Mouse (Mus musculus): ENCODE measurements around the gene Ebpl. TPM values are rescaled to one million over a fixed set of nuclear protein-coding genes. Genes with fewer than 3 reads are reported as not detected.
A peak's percentile ranks its signal among the peaks of the same experiment; 100 is the strongest.
"Not testable (repeated sequence)": the region's sequence is repeated elsewhere in the genome, so short reads cannot be mapped to it uniquely, and the experiment has no call there.

The Ebpl gene
- total RNA-seq, 2 experiments from 2014 or later: 5.1 to 6.1 TPM

DNA sequence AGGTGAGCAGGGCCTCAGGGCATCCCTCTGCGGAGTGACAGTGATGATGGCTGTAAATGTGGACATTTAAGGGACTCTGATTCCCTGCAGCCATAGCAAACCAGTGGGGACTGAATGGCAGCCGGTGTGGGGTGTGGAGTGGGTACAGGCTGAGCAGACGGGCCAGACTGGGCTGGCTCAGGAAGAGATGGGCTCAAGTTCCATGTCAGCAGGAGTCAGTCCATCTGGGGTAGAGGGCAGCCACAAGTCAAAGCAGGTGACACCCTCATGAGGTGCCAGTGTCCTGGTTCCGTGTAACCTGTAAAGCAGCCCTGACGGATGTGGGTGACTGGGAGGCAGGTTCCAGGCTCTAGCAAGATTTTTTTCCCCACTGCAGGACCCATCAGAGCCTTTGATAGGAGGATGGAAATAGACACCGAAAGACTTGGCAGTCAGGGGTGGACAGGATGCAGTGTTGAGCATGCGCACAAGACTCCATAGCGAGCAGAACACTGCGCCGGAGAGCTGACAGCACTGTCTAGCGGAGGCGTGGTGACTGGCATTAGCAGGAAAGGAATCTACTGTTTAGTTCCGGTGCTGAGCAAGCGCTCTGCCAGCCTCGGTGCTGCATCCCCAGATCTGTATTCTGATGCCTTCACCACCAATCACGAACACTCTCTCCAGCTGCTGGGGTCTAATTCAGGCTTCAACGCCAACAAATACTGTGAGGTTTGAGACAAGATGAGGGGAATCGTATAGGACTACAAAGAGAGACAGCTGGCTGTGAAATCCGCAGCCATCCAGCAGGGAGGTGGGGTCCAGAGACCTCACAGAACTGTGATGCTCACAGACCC lies 32.4 kb downstream of the Ebpl start:
- peak; percentile 64 to 69 for DNase-seq (ENCODE audit: extremely low spot score in 1 of 2, low spot score in 1 of 2)

DNA sequence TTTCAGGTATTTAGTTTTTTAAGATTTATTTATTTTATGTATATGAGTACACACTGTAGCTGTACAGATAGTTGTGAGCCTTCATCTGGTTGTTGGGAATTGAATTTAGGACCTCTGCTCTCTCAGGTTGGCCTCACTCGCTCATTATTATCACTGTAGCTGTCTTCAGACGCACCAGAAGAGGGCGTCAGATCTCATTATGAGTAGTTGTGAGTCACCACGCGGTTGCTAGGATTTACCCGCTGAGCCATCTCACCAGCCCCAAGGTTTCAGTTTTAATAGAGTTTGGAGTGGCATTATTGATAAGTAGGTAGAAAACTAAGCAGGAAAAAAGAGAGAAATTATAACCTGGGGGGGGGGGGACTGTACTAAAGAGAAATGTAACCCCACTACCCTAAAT lies 33.2 kb downstream of the Ebpl start:
- DNase-seq (ENCODE audit: extremely low spot score in 1 of 2, low spot score in 1 of 2): not testable (repeated sequence)

DNA sequence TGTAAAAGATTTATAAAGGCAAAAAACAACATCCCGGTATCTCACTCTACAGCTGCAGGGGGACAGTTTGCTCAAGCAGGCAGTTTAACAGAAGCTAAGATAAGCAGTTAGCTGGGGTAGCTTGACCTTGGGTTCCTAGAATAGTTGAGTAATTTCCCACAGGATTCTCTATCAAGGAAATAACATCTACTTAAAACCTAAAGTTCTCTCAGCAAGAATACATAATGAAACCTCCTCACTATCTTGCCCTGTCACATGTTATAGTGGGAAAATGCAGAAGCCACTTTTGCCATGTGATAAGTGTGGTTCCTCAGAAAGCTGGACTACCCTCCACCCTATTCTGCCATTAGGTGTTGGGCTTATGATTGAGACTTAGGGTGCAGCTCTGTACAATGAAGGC lies 37.5 kb downstream of the Ebpl start:
- DNase-seq (ENCODE audit: extremely low spot score in 1 of 2, low spot score in 1 of 2): no peak

DNA sequence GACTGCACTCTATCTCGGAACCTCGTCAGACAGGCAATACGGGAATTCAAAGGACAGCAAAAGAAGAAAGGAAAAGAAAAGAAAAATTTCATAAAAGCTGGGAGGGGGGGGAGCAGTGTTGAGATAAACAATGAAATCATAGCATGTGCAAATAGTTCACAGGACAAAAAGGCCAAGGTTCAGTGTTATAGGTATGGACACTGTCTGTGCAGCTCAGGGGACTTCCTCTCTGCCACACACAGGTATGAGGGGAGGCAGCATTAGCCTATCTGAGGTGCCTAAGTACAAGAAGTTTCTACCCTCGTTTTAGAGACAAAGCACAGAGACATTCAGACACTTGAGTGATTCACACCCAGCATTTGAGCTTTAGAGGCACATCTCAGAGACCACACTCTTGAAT lies 39.0 kb downstream of the Ebpl start:
- no peak for DNase-seq (ENCODE audit: extremely low spot score in 1 of 2, low spot score in 1 of 2)

DNA sequence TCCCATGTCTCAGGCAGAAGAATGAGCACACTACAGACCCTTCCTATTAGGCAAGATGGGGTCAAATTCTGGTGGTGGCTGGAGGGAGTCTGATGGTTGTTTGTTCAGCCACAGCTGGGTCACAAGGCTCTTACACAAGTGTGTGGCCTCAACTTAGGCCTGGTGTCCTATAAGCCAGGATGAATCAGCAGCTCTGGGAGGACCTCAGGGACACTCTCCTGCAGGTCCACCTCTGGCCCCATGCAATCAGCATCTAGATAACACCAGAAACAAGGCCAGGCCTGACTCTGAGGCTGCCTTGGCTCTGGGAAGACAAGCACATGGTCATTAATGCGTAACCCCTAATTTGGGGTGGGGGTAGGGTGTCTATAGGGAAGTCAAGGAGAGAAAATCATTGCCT lies 39.5 kb downstream of the Ebpl start:
- DNase-seq (ENCODE audit: extremely low spot score in 1 of 2, low spot score in 1 of 2): no peak

DNA sequence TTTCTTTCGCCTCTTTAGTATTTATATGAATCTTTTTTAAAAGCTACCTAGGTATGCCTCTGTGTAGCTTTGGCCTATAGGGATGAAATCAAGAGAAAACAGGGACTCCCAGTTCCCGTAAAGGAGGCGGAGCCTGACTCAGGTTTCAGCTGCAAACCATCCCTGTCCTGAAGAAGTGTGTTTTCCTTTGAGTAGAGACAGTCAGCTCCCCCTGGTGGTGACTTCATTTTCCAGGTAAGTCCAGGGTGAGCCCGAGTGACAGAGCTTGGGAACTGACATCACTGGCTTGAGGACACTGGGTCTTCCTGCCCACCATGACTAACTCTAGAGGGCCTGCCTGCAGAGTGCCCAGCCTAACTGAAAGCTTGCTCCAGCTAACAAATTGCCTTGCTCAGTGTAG lies 43.4 kb downstream of the Ebpl start:
- DNase-seq (ENCODE audit: extremely low spot score in 1 of 2, low spot score in 1 of 2): peak; percentile 35 to 67

DNA sequence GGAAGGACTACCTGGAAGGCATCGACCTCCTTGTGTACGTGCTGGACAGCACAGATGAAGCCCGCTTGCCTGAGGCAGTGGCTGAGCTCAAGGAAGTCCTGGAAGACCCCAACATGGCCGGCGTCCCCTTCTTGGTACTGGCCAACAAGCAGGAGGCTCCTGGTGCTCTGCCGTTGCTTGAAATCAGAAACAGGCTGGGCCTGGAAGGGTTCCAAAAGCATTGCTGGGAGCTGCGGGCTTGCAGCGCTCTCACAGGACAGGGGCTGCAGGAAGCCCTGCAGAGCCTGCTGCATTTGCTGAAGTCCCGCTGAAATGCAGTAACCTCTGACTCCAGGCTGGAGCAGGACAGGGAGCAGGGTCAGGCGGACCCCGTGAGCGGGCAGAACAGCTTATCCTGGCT lies 49.3 kb downstream of the Ebpl start:
- DNase-seq (ENCODE audit: extremely low spot score in 1 of 2, low spot score in 1 of 2): no peak

DNA sequence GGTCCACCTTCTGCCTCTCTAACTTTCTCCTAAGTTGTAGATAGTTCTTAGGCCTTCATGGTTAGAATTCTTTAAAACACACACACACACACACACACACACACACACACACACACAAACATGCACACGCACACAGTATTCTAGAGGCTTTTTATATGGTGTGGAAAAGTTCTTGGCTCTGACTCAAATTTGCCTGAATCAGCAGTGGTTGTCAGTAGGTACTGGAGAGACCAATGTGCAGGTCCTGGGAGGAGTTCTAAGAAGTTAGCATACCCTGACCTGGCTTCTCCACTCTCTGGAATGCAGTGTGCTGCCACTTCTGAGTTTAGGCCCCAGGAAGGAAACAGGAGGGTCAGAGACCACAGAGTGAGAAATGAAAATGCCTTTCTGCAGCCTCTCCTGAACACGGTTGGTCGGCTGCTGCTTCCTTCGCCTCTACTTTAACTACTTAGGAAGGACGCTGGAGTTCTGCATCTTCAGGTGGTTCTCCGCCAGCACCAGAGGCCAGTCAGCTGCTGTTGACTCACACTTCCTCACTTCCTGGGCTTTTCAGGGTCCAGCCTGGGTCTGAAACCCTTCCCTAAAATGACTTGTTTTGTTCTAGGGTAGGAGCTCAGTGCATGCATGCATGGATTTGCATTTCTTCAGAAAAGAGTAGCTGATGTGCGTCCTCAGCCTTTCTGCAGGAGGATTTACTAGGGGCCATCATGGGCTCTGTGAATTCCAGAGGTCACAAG lies 50.0 kb downstream of the Ebpl start:
- no peak for DNase-seq (ENCODE audit: extremely low spot score in 1 of 2, low spot score in 1 of 2)

DNA sequence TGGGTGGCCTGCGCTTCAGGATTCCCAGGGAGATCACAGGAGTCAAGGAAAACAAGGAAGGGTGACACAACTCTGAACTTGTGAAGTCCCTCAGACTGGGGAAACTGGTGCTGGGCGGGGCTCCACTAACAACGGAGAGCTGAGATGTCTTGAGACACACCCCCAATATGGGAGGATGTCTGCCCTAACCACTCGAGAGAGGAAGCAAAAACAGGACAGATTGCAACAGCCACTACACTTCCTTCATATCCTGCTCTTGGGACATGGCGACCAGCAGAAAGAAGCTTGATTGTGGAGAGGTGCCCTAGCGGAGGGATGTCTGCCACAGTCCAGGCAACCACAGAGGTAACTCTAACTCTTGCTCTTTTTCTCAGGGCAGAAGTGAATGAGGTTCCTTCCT lies 50.6 kb downstream of the Ebpl start, which contains the start of gene Arl11:
TSS of gene Arl11 (plus strand) at position 161 of the 400 bp plus-strand sequence.
- no peak for DNase-seq (ENCODE audit: extremely low spot score in 1 of 2, low spot score in 1 of 2)

DNA sequence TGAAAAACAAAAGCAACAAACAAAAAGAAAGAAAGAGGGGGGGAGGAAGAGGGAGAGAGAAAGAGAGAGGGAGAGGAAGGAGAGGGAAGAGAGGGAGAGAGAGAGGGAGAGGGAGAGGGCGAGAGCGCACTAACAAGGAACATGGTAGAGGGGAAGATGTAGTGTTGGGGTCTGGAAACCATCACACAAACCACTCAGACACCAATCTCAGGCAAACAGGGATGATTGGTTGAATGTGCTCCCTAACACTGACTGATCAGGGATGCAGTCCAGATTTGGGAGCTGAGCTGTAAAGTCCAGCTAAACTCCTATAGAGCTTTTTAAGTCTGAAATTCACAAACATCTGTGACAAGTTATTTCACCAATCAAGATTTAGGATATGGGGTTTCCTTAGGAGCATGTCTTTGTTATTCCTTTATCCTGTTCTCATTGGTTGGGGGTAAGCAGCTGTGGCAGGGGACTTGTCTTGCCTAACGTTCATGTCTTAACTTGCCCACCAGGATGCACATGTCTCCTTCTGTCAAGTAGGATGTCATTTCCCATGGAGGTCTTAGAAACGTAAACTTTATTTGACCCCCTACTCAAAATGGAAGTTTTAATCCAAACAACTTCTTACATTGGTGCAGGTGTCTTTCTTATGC lies 56.1 kb downstream of the Ebpl start:
- DNase-seq (ENCODE audit: extremely low spot score in 1 of 2, low spot score in 1 of 2): no peak

DNA sequence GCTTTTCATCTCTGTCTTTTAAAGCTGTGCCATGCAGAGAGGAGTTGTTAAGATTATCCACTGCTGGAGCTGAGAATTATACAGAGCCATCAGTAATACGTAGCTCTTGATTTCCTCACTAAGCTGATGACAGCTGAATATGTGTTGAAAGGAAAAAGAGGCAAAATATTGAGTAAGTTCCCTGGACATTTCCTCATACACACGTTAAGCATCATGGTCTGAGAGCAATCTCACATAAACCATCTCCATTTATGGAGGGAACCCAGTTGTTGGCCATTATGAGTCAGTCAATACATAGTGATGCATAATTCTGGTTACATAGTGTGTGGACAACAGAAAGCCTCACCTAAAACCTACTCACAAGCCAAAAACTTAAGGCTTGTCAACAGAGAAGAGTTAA lies 57.8 kb downstream of the Ebpl start:
- DNase-seq (ENCODE audit: extremely low spot score in 1 of 2, low spot score in 1 of 2): no peak

DNA sequence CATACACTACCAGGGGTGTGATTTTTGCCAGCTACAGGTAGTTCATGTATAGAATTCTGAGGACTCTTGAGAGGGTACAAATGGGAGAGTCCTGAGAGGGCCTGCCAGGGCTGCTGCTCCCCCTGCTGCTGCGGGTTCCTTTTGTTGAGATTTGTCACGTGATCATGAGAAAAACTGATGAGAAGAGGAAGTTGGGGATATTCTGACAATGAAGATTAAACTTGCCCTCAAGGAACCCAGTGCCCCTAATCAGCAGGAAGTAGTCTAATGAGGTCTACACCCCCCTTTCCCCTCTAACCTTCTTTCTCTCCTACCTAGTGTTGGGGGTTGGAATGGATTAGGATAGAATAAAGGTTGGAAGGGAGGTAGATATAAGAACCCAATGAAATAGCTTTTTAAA lies 58.9 kb downstream of the Ebpl start:
- DNase-seq (ENCODE audit: extremely low spot score in 1 of 2, low spot score in 1 of 2): no peak

DNA sequence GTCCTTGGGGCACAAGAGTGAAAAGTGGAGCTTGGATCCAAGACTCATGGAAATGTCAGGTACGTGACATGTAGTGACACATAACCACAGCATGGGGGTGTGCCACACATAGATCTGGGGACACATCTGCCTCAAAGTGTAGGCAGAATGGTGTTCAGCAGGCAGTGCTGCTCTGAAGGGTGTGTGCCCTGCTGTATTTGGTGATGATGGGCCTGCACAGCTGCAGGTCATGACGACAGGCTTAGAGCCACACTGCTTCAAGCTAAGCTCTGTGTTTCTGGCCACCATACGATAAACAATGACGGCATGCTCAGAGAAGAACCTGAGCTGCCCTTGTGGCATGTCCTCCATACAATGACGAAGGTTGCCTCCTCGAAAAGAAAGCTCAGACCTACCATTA lies 60.4 kb downstream of the Ebpl start:
- DNase-seq (ENCODE audit: extremely low spot score in 1 of 2, low spot score in 1 of 2): no peak

DNA sequence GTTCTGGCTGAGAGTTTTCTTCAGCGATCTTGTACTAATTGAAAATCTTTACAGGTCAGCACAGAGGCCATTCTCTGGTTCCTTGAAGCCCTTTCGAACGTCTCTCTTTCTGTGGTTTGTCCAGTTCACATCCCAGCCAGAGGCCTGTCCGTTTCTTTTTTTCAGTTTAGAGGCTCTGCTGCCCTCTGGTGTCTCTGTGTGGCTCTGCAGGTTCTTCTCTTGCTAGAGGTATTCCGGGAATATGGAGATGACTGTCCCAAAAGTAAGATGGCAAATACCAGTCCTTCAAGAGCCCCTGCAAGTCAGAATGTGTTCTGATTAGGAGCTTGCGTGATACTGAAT lies 65.5 kb downstream of the Ebpl start:
- peak in 1 of 2 experiments; percentile 54 for DNase-seq (ENCODE audit: extremely low spot score in 1 of 2, low spot score in 1 of 2)

DNA sequence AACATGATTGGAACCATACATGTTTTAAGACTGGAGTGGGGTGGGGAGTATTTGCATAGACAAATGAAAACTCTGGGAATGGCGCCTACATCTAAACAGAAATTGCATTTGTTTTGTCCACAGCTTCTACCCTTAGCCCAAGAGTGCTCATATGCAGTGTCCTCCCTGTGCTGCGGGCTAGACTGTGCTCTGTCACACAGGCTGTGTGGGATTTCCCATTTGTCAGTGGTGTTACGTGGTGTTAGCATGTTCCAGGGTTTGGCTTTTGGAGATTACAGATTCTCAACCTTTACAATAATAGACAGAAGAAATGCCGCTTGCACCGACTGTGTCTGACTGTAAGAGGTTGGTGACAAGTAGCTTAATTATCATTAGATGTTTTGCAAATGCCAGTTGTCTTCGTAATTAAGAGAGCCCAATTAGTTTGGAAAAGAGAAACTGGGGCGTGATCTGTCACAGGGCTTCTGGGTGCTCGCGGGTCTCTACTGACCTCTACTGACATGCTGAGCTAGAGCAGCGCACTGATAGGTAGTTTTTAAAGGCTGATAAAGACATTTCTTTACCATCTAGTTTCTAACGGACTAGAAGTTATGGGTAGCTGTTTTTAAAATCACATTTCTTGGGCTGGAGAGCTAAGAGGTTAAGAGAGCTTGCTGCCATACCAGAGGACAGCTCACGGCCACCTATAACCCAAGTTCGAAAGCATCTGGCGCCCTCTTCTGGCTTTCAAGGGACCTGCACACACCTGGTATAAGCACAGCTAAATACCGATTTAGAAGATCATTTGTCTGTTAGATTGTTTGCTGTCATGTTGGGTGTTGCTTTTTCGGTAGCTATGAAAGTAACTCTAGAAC lies 66.1 kb downstream of the Ebpl start:
- peak; percentile 23 to 70 for DNase-seq (ENCODE audit: extremely low spot score in 1 of 2, low spot score in 1 of 2)

DNA sequence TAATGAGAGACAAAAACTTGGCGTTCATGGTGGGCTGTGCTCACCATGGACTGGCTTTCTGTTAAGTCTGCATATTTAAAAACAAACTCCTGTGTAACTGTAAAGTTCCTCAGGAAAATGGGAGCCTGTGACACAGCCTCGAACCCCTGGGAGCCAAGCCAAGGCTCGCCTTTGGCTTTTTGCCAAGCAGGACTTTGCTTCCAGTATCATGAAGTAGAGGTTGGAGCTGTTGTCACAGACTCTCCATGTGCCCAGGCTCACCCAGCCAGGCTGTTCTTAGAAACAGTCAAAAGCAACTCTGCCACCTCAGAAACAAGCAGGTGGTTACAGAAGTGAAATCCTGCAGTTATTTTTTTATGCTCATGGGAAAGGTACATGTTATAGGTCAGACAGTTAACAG lies 69.6 kb downstream of the Ebpl start:
- no peak for DNase-seq (ENCODE audit: extremely low spot score in 1 of 2, low spot score in 1 of 2)

DNA sequence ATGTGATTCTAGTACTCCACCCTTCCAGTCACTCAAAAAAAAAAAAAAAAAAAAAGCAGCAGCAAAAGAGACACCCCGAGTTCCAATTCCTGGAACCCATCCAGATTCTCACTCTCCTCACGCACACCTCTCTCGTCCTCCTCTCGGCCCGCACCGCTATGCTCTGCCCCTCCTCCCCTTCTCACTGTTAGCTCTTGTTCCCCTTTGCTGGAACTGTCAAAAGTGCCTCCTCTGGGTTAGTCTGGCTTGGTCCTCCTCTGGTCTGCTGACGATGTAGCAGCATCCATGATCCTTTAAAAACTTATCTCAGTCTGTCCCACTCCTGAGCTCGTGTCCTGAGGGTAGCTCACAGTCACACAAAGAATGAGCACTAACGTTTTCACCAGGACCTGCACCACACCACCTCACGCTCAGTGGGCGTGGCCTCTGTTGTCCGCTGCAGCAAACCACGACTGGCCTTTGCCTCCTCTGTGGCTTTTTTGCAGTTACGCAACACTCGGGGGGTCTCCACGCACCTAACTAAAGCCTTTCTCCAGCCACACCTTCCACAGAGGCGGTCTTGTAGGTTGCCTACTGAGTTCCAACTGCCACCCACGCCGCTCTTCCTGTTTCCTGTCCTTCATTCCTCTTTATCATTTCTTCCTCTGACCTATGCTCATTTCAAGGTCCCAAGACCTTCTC lies 71.5 kb downstream of the Ebpl start:
- no peak for DNase-seq (ENCODE audit: extremely low spot score in 1 of 2, low spot score in 1 of 2)
